Mouse (Mus musculus): ENCODE measurements at regions not wholly inside any gene's neighbourhood (a gene's known extent, or its start where the extent isn't known, plus 50 kb on each side); places are given as distances from the start of the nearest gene placed in this dataset.

GRCm38 (mm10) chr13:39950203-39950602 is 411.0 kb downstream of the Ofcc1 start:
- ATAC-seq (ENCODE audit: insufficient number of reproducible peaks, low FRiP score, low TSS enrichment): no peak

DNA sequence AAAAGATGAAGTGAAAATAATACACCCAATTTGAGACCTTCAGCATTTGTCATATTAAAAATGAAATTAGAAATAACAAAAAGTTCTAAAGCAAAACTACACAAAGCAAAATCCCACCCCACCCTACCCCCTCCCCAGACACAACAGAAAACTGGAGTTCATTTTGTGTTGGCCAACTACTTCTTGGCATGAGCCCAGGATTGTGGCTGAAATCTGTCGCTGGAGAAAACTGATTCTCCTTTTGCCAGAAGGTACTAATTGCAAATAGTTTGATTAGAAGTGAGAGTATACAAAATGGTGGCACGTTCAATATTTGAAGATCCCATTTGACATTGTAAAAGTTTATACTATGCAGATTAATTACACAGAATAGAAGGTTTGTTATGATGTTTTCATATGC is 426.0 kb downstream of the Ofcc1 start:
- ATAC-seq (ENCODE audit: insufficient number of reproducible peaks, low FRiP score, low TSS enrichment): no peak

GRCm38 (mm10) chr13:39931487-39931886 is 429.8 kb downstream of the Ofcc1 start:
- ATAC-seq (ENCODE audit: insufficient number of reproducible peaks, low FRiP score, low TSS enrichment): no peak

GRCm38 (mm10) chr13:39928573-39928972 is 432.7 kb downstream of the Ofcc1 start:
- no peak for ATAC-seq (ENCODE audit: insufficient number of reproducible peaks, low FRiP score, low TSS enrichment)

DNA sequence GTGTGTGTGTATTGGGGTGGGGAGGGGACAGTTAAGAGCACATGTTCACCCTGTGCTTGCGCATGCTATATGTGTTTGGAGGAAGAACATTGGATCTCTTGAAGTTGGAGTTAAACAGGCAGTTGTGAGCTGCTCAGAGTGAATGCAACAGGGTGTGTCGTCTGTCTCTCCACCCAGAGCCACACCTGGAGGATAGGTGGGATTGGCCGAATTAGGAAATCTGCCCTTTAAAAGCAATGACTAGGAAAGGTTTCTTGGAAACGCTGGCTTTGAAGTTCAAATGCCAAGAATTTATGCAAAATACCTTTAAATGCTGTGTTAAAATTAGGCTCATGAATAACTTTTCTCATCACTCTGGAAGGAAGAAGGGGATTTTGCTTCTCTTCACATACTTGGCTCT is 436.9 kb downstream of the Ofcc1 start:
- ATAC-seq (ENCODE audit: insufficient number of reproducible peaks, low FRiP score, low TSS enrichment): no peak

DNA sequence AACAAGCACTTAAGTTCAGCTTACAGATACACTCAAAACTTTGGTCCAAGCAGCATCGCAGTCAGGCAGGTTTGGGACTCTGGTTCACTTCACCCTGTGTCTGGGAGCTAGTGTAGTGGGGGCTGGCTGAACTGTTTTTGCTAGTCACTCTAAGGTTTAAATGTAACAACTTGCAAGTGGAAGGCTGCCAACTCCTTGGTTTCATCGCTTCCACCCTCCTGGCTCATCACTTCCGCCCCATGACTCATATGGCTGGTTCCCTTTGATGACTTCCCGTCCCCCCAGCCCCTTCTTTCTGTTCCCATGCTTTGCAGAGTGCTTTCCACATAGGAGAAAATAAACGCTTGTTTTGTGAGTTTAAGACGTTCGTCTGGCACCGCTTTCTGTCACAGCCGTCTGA is 438.1 kb downstream of the Ofcc1 start:
- ATAC-seq (ENCODE audit: insufficient number of reproducible peaks, low FRiP score, low TSS enrichment): no peak

DNA sequence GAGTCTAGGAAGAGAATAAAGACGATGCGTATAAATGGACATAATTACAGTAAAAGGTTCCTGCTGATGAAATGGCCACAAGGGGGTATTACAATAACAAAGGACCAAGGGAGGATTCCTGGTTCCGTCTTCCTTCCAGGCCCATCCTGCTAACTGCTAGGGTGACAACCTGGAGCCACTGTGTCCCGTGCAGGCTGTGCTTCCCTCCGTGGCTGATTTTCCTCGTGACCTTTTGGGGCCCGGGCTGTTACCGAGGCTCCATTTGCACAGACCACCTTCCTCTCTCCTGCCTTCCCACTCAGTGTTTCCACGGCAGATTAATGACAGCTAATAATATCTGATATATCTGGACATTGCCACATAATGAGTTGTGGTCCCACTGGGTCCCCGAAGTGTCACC is 453.5 kb downstream of the Ofcc1 start:
- ATAC-seq (ENCODE audit: insufficient number of reproducible peaks, low FRiP score, low TSS enrichment): no peak

- no peak for ATAC-seq (ENCODE audit: insufficient number of reproducible peaks, low FRiP score, low TSS enrichment)
These were observed 457.0 kb downstream of the Ofcc1 start for GRCm38 (mm10) chr13:39904264-39904663.

DNA sequence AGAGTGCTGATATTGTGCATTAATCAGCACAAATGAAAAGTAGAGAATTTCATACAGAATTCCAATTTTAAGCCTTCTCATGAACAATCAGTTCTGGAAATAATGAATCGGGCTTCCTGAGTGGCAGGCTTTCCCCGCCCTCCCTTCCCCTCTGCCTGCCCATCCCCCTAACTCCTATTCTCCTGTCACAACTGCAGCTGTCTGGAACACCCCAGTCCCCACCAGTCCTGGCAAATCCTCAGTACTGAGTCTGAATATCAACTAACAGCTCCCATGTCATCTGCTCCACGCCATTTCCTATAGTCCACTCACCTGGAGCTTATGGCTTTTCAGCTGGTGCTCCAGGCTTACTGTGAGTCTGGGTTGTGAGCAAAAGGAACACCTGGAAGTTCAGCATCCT is 457.9 kb downstream of the Ofcc1 start:
- no peak for ATAC-seq (ENCODE audit: insufficient number of reproducible peaks, low FRiP score, low TSS enrichment)

GRCm38 (mm10) chr13:39899332-39899731 is 461.9 kb downstream of the Ofcc1 start:
- ATAC-seq (ENCODE audit: insufficient number of reproducible peaks, low FRiP score, low TSS enrichment): no peak

DNA sequence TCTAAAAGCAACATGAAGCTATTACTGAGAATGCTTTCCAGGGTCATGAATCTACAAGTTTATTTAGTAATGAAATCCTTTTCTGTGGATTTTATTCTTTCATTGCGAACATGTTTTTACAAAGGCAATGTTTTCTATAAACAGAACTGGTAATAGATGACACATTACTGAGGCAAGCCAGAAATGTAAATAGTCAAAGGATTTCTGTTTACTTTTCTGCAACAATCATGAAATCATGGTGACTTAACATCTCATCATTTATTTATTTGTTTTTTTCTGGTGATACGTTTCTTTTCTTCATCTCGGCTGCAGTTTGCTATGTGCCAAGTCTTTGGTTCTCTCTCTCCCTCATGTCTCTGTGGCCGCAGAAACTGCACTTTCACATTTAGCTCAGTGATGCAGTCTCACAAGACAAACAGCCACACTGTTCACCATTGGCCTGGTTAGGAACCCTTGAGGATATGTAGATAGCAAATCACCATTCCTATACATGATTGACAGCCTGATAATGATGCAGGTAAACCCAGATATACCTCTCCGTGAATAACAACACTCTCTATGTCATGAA is 462.8 kb downstream of the Ofcc1 start:
- no peak for ATAC-seq (ENCODE audit: insufficient number of reproducible peaks, low FRiP score, low TSS enrichment)

DNA sequence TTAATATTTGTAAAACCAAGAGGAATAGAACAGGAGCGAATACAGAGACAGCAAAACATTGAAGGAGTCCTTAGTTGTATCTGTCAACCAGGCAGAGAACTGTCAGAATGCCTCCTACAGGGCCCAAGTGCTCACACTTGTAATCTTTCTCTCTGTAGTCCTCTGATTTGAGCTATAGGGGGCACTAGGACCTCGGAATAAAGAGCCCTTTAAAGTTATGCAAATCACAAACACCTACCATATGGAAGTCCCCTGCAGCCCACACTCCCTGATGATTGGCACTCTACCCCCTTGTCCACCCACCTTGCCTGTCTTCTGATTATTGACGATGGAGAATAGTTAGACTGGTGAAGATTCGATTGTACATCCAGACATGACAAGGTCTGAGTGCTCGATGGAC is 467.1 kb downstream of the Ofcc1 start:
- ATAC-seq (ENCODE audit: insufficient number of reproducible peaks, low FRiP score, low TSS enrichment): no peak

DNA sequence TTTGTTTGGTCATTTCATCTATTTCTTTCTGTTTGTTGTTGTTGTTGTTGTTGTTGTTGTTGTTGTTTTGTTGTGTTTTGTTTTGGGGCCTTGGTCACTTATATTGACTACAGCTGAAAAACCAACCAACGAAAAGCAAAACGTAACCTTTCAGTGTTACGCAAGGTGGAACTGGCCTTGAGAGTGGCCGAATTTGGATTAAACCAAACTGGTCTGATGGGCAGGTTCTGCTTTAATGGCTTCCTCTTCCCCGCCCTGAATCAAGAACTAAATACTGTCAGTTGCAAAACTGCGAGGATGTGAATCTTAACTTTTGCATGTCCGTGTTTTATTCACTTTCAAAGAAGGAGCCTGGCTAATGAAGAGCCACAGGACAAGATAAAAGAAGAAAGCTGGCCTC is 480.2 kb downstream of the Ofcc1 start:
- ATAC-seq (ENCODE audit: insufficient number of reproducible peaks, low FRiP score, low TSS enrichment): no peak

GRCm38 (mm10) chr13:39880136-39880535 is 481.1 kb downstream of the Ofcc1 start:
- no peak for ATAC-seq (ENCODE audit: insufficient number of reproducible peaks, low FRiP score, low TSS enrichment)

DNA sequence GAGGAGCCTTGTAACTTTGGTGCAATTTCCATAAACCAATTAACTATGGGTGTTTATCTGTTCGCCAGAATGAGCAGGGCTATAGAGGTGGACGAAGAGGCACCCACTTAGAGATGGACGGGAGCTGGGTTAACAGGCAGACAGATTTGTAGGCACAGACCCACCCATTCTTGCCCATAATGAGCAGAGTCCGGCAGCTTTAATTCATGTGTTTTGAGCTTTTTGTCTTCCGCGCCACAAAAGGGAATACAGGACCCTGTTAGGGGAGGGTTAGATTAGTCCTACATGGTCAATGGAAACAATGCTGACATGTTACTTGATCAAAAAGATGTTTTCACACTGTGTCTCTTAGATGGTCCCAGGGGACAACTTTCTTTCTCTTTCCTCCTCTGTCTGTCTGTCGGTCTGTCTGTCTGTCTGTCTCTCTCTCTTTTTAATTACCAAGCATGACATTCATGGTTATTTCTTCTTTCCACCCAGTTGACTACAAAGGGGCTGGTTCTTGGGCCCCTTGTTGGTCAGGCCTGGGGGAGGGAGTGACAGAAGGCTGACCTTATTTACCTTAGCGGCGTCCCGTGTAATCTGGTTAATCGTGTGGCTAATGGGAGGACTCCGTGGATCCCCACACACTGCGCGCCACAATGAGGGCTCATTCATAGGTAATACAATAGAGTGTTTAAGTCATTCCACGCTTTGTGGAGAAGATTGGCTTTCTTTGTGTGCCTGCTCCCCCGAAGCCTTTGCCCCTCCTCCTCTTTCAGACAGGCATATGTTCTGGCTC is 483.7 kb downstream of the Ofcc1 start:
- ATAC-seq (ENCODE audit: insufficient number of reproducible peaks, low FRiP score, low TSS enrichment): no peak

DNA sequence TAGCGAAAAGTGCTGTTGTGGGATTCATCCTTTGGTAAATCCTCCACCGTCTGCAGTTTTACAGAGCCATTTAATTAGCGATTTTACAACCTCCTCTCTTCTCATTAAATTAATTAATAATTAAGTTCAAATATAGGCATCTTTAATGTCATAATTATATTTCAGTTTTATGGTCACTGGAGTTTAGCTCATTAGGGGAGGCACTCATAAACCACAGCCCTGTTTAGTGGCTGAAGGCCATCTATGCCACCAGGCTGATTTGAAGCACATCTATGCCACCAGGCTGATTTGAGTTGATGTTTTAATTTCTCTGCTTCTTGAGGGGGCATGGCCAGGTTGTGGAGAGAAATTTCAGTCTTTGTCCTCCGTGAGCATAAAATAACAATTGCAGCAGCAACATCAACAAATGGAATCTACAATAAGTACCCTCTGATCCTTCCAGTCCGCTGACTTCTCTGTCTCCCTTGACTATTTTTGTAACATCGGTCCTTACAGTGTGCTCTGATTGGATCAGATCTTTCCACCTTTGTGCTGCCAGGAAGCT is 508.9 kb downstream of the Ofcc1 start:
- no peak for ATAC-seq (ENCODE audit: insufficient number of reproducible peaks, low FRiP score, low TSS enrichment)

DNA sequence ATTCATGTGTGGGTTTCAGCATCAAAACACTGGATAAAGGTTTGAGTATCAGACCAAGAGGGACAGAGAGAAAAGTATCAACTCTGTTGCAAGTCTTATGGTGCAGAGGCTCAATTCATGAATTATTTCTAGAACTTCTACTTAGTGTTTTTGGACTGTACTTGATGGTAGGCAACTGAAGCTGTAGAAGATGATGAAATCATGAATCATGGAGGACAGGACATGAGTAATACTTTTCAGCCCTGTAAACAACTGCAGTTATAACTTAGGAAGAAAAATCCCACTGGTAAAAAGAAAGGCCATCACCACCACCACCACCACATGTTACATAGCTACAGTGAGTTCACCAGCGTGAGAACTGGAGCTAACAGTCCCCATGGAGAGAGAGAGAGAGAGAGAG is 511.9 kb downstream of the Ofcc1 start:
- no peak for ATAC-seq (ENCODE audit: insufficient number of reproducible peaks, low FRiP score, low TSS enrichment)

- no peak for ATAC-seq (ENCODE audit: insufficient number of reproducible peaks, low FRiP score, low TSS enrichment)
These were observed 525.1 kb downstream of the Ofcc1 start for GRCm38 (mm10) chr13:39836053-39836584.

GRCm38 (mm10) chr13:39835302-39835701 is 525.9 kb downstream of the Ofcc1 start:
- ATAC-seq (ENCODE audit: insufficient number of reproducible peaks, low FRiP score, low TSS enrichment): no peak

DNA sequence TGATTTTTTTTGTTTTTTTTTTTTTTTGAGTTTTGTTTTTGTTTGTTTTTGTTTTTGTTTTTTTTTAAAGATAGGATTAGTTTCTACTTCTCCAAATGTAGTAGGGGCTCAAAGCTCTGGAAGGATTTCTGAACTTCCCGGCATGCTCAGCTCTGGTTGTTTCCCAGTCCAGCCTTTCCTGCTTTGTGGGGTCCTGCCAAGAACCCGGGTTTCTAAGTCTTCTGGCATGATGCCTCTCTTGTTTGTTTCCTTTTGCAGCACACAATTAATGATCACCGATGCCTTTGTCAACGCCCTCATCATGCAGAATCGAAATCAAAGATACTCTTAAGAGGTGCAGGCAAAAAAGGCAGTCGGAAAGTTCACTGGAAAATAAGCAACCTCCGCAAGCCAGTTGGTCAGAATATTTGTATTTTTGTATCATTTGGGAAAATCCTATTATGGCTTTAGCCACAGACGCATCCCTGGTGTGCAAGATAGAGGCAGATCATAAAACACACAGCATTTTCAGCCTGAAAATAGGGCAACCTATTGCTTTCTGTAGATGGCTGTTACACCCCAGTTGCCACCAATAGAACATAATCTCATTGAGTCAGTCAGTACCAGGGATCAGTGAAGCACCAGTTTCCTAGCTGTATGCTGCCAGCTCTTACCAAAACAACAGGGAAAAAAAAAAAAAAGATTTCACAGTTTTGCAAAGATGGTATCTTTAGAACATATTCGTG is 526.6 kb downstream of the Ofcc1 start:
- ATAC-seq (ENCODE audit: insufficient number of reproducible peaks, low FRiP score, low TSS enrichment): no peak

- ATAC-seq (ENCODE audit: insufficient number of reproducible peaks, low FRiP score, low TSS enrichment): peak; percentile 57
These were observed 537.2 kb downstream of the Ofcc1 start for GRCm38 (mm10) chr13:39823965-39824555.

All from cerebellum, adult (tissue).